Mouse (Mus musculus) spleen, adult 18-20 months (tissue): ENCODE measurements around the gene Dctn2.
"Not testable (repeated sequence)": the region's sequence is repeated elsewhere in the genome, so short reads cannot be mapped to it uniquely, and the experiment has no call there.

ENCODE experiments used
- DNase-seq, 2 experiments: peaks; one replicate each; pipeline ENCODE4 v3.0.0; 2022; ENCODE audit warnings: mixed read lengths in 2 of 2

Dctn2 gene

DNA sequence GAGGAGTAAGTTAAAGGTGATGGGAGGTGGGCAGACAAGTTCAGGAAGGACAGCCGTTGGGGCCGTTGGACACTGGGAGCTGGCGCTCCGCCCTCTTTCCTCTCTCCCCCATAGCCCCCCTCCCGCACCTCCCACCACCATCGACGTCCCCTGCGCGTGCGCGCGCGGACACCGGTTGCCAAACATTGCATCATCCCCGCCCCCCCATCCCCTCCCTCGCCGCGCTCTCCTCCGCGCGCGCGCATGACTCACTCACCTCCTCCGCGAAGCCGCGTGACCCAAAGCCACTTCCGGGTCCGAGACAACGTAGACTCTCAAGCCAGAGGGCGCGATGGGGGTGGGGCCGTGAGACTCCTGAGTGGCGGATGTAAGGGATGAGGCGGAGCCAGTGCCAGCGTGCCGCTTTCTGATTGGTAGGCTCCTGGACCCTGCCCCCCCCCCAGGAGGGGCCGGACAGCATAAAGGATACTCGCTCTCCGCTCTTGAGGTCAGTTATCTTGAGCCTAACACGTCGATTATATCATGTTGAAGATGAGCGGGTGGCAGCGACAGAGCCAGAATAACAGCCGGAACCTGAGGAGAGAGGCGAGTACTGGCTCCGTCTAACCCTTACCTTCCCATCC lies 24.2 kb downstream of the Dctn2 start:
- peak; percentile 99 to 100 for DNase-seq

DNA sequence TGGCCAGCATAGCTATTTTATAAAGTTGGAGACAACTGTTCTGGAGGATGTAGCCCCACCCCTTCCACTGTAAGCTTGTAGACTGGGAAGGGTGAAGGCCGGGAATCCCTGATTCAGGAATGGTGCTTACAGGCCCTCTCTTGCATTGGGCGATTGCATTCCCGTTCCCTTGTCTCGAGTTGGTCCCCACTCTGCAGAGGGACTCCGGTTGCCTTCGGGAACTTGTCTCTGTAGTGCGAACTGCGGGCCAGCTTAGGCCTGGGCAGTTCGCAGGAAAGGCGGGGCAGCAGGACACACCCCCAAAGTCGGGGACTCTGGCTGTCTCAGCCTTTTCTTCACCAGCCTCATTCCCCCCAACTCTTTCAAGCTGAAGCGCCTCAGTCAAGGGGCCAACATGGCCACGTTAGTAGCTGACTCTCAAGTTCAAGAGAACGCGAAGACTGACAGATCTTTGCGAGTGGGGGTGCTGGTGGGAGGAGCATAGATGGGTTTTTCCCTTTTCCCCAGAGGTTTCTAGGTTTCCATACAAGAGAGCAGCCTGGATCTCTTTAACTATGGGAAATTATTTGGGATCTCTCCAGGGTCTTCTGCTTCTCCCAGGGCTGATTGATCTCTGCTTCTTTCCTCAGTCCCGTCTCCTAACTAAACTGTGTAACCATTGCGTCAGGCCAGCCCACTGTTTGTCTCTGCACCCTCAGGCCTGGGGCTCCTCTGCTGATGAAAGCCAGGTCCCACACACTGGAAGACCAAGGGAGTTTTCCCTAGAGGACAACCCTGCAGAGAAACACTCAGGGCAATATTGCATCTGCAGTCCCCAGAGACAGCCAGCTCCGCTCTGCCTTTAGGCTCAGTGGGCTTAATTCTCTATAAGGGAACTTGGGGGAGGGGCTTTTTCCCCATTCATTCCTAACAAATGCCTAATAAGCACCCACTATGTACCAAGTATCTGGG lies 25.0 kb downstream of the Dctn2 start:
- peak; percentile 46 to 57 for DNase-seq

DNA sequence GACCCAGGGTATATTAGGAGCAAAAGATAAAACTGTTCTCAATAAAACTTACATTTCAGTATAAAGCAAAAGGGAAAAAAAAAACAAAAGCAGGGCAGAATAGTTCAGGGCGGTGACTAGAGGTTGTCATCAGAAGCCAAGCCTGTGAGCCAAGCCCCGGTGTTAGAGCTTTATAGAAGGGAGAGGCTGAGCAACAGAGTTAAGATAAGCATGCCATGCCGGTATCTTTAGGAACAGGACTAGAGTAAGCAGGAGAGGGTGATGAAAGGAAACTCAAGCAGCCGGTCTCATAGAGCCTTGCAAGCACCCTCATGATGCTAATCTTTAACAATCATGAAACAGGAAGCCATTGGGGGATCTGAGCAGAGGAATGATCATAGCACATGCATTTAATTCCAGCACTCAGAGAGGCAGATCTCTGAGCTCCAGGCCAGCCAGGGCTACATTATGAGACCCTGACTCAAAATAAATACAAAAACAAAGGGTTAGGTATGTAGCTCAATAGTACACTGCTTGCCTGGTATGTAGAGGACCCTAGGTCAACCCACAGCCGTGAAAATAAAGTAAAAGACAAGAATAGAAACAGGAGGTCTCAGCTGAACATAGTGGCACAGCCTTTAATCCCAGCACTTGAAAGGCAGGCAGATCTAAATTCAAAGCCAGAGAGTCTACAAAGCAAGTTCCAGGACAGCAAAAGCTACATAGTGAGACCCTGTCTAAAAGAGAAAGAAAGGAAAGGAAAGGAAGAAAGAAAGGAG lies 25.9 kb downstream of the Dctn2 start:
- DNase-seq: no peak

DNA sequence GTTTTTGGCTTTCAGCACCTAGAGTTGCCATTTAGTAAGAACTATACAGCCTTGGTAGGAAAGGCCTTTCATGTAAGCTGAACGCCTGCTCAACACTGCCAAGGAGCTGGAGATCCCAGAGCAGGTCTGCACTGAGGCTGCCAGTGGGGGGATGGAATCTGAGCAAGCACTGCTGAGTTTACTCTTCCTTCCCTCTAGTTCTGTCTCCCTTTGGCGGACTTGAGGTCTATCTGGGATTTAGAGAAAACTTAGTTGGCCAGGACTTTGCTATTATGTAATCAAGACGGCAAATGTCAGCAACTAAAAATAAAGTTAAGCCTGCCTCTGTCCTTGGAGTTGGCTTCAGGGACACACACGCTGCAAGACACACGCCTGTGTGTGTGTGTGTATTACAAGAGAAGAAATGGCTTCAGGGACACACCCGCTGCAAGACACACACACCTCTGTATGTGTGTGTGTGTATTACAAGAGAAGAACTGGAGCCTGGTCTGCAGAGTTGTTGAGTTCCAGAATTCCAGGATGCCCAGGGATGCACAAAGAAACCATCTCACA lies 26.9 kb downstream of the Dctn2 start:
- no peak for DNase-seq

DNA sequence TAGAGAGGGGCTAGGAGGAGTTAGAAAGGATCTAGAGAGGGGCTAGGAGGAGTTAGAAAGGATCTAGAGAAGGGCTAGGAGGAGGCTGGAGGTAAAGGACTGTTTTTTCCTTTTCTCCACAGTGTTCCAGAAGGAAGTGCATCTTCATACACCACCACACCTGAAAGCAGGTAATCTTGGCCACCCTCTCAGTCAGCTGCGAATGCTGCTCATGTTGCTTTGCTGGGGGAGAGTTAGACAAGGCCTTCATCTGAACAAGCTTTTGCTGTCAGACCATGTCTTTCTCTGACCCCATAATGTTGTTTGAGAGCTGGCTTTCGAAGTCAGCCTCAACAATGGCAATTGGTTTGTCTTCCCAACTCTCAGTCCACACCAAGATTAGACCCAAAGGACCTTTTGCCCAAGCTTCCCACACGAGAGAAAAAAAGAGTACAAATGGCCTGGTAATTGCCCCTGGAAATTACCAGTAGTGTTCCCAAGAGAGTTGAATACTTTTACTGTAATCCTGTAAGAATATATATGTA lies 27.5 kb downstream of the Dctn2 start:
- no peak for DNase-seq

DNA sequence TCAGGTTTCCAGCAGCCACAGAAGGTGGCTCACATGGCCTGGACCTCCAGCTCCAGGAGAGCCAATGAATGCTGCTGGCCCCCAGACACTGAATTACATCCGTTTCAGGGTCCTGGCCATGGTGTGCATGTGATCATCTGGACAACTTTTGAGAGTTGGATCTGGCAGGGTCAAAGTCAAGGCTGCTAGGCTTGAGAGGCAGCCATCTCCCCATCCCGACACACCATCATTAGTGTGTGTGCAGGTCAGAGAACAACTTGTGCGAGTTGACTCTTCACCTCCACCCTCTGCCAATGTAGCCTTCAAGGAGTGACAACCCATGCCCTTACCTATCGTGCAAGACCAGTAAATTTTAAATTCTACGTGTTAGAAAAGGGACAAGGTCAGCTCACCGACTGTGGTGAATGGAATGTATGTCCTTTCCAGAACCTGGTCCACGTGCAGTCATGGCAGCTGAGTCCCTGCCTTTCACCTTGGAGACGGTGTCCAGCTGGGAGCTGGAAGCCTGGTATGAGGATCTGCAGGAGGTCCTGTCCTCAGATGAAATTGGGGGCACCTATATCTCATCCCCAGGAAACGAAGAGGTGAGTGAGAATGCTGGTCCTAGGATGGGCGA lies 28.8 kb downstream of the Dctn2 start:
- no peak for DNase-seq

DNA sequence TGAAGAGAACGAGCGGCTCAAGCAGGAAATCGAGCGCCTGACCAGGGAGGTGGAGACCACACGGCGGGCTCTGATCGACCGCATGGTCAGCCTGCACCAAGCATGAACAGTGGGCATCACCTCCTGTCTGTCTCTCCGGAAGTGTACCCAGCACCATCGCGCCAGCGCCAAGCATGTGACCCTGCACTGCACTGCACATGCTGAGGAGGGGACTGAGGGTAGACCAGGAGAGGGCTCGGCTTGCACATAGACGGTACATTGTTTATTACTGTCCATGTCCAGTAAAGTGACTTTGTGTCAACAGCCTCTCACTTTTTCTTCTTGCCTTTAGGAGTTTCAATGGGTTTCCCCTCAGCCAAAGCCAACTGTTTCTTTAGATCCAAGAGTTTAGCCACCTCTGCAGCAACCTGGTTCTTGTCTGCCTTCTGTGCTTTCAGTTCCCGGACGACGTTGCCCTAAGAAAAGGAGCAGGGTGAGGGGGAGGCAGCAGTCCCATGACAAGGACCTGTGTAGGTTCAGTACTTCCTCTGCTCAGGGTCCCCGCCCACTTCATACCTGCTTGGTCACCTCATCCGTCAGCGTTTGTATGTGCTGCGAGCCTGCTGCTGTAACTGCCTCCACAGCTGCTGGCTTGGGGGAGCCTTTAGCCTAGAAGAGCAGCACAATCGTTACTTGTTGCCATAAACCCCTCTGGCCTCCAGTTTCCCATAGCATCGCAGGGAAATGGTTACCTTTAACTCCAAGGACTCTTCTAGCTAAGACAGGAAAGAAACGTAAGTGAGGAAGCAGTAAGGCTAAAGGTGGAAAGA lies 30.0 kb downstream of the Dctn2 start:
- no peak for DNase-seq

DNA sequence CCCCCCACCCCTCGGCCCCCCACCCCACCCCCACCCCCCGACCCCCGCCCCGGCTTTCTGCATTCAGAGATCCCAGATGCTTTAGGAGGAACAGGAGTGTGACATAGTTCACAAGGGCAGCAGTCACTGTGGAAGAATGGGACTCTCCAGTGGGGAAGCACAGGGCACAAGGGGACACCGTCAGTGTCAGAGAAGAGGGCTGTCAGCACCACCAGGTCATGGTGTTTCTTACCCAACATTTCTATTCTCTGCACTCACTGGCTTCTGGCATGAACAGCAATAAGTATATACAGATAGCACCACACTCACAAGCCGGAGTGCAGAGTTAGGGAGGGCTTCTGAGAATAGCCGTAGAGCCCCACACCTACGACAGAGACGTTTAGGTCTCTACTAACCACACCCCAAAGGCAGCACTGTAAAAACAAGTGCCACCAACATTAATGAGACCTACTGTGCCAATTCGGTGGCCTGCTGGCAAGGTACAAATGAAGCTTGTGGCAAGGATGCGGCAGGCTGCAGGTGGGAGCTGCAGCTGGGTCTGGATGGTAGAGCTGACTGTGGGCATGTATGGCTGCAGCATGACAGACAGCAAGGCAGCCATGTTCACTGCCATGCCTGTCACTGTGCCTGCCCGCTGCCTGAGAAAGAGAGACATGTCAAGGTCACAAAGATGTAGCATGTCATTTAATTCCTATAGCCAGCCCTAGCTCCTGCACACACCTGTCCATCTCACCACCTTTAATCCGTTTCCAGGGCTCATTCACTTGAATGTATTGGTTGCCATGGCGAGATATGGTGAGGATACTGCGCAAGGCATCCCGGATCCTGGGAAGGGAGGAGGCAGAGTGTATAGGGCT lies 31.1 kb downstream of the Dctn2 start:
- no peak for DNase-seq

DNA sequence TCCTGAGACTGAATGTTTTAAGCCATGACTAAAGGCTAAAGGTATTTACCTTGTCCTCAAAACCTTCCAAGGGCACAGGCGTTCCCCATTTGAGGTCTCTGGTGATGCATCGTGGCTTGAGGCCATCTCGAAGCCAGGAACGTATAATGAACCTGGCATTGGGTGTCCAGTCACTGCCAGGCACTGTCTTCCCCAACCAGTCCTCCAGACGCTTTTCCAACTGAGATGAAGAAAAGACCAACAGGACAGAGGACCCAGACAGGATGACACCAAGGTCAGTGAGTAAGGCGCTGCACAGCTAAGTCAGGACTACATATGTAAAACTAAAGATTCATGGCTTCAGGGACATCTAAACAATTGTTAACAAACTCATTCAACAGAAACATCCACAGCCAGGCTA lies 34.2 kb downstream of the Dctn2 start:
- DNase-seq: no peak

DNA sequence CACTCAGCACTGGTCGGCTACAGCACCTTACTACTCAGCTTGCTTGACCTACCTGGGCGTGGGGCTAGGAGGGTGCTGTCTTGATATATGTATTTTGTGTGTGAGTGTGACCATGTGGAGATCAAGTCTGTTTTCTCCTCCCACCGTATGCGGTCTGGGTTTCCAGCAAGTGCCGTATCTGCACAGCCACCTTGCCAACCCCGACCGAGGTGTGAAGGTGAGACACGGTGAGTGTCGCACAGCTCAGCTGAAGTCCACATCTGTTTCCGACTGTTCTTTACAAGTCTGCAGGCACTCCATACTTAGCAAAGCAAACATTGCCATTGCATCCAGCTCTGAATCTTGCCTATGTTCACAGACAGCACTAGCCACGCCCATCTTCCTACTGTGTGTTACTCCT lies 37.0 kb downstream of the Dctn2 start:
- DNase-seq: no peak

DNA sequence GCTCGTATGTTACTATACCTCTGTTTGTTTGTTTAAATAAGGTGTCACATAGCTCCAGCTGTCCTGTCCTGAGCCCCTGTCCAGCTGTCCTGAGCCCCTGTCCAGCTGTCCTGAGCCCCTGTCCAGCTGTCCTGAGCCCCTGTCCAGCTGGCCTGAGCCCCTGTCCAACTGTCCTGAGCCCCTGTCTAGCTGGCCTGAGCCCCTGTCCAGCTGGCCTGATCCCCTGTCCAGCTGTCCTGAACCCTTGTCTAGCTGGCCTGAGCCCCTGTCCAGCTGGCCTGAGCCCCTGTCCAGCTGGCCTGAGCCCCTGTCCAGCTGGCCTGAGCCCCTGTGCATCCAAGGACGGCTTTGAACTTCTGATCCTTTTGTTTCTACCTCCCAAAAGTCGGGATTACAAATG lies 43.0 kb downstream of the Dctn2 start:
- not testable (repeated sequence) for DNase-seq

DNA sequence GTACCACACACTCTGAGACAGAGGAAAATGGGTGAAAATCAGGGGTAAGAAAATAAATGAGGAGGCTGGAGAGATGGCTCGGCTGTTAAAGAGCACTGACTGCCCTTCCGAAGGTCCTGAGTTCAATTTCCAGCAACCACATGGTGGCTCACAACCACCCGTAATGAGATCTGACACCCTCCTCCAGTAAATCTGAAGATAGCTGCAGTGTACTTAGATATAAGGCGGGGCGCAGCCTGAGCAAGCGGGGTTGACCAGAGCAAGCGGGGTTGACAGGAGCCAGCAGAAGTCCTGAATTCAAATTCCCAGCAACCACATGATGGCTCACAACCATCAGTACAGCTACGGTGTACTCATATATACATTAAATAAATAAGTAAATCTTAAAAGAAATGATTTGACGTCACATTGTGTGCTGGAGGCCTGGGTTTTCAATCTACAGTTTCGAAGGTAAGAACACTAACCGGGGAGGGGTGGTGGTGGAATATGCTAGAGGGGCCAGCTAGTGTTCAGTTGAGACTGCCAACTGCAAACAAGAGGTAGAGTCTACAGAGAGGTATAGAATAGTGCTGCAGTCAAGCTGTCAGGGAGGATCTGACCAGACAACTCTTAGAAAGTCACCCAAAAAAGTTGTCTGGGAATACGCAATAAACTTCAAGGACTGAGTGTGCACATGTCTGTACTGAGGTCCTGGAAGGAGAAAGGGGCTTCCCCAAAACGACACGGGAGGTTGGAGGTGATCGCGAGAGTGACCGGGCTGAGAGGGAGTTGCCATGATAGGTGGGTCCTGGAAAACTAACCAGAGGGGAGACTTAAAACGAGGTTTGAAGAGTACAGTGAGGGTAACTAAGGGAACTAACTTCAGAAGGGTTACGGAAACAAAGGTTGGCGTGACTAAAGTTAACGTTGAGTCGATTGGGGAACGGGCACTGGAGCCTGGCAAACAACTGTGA lies 44.6 kb downstream of the Dctn2 start:
- no peak for DNase-seq

DNA sequence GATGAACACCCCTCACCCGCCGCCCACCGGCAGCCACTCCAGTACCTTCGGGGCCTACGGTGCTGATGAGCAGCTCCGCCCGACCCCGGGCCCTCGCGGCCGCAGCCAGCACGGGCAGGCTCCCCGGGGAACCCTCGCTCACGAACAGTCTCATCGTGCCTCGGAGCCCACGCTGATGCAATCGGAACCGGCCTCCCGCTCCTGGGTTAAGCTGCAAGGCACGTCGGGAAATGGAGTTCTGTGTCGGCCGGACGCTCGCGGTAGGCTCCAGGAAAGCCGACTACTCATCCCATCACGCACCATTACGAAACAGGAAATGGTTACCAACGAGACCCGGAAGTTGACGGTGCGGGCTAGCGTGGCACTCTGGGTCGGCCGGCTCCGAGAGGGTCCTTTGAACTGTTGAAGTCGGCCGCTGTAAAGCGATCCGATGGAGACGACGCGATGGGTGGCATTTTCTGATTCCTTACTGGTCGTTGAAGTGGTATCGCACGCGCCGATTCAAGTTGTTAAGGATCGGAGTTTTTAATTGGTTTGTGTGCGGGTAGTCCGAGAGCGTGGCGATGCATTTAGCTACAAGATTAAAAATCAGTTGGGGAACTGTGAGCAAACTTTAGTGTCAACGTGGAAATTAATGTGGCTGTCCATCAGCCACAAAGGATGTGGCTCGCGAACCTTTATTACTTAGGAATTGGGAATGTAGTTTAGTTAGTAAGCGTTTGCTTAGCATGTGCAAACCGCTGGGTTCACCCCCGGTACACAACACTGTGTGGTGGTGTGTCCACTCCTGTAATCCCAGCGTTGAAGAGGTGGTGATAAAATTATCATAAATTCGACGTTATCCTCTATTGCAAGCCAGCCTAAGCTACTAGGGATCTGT lies 45.5 kb downstream of the Dctn2 start, which contains the start of gene Mars:
Gene Mars (minus strand): TSS at position 311 of the 880 bp plus-strand sequence.
- DNase-seq: peak; percentile 83 to 84

DNA sequence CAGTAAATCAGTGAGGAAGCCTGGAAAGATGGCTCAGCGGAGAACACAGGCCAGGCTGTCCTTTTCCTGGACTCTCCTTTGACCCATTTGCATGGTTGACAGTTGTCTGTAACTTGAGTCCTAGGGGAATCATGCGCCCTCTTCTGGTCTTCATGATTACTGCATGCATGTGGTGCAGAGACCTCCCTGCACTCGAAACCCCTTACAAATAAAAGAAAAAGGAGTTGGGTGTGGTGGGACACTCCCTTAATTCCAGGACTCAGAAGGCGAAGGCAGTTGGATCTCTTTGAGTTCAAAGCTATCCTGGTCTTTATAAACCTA lies 46.1 kb downstream of the Dctn2 start:
- DNase-seq: peak; percentile 56 to 76

DNA sequence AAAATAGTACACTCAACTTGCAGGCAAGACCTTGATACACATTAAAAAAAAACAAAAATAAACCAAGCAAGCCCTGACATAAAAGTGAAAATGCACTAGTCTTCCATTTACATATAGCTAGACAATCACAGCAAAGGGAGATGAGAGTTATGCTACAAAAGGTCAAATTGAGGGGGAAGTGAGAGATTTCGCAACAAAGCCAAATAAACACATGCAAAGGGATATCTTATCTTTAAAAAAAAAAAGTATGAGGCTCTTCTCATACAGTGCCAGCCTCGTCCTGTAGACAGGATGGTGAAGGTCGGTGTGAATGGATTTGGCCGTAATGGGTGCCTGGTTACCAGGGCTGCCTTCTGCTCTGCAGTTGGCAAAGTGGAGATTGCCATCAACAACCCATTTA lies 46.7 kb downstream of the Dctn2 start:
- DNase-seq: no peak

DNA sequence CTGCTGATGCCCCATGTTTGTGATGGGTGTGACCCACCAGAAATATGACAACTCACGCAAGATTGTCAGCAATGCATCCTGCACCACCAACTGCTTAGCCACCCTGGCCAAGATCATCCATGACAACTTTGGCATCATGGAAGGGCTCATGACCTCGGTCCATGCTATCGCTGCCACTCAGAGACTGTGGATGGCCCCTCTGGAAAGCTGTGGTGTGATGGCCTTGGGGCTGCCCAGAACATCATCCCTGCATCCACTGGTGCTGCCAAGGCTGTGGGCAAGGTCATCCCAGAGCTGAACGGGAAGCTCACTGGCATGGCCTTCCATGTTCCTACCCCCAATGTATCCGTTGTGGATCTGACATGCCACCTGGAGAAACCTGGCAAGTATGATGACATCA lies 47.3 kb downstream of the Dctn2 start:
- not testable (repeated sequence) for DNase-seq

DNA sequence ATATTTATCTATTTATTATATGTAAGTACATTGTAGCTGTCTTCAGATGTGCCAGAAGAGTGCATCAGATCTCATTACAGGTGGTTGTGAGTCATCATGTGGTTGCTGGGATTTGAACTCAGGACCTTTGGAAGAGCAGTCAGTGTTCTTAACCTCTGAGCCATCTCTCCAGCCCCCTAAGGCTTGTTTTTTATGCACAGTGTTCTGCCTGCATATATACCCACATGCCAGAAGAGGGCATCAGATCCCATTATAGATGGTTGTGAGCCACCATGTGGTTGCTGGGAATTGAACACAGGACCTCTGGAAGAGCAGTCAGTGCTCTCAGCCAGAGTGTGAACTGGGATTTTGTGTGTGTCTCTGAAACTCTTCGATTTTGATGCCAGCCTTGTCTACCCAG lies 48.8 kb downstream of the Dctn2 start:
- DNase-seq: not testable (repeated sequence)

DNA sequence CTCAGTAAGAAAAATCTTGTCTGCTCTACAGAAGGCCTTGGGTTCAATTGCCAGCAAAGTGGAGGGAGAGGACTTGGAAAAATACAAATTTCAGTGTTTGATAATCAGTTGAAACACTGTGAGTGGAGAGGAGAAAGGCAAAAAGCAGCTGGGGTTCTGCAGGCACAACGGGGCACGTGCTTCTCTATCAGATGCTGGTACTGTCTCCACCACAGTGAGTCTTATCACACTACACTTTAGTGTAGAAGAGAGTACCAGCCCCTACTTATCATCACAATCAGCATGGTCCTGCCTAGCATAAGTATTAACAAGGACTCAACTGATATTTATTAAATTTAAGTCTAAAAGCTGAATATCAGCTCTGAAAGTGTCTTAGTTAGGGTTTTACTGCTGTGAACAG lies 51.1 kb downstream of the Dctn2 start:
- DNase-seq: no peak
